Mouse (Mus musculus): ENCODE data around the gene Gm19345.

DNA sequence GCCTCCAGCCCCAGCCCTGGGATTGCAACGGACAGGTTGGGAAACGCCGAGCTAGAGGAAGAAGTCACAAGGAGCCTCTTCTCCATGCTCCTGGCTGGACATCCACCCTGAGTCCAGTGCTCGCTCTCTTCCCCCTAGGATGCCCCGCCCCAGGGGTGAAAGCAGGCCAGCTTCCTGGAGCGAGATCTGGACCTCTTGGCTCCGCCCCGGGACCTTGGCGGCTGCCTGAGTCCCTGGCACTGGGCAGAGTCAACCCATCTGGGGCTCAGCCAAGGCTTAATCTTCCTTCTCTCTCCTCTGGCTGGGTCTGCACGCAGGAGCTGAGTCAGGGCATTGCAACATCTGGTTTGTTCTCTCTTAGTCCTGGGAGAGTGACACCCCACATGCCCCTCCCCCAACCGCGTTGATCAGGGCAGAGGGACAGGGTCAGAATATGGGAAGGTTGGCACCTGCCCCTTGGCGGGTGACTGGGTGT, 21.1 kb upstream of the Gm19345 start:
- TF ChIP-seq CTCF (IDR thresholded peaks at IDR 0.05; ENCODE audit: control insufficient read depth, insufficient read depth, insufficient read length) (no peak), MAX (IDR thresholded peaks at IDR 0.05) (no peak), FOSL1 (IDR thresholded peaks at IDR 0.05; ENCODE audit: insufficient read depth, low read length, poor library complexity, severe bottlenecking) (no peak), USF1 (IDR thresholded peaks at IDR 0.05; ENCODE audit: low read depth) (no peak), CEBPB (IDR thresholded peaks at IDR 0.05; ENCODE audit: low read depth) (peak; percentile 92), MYOD1 (IDR thresholded peaks at IDR 0.05; ENCODE audit: control insufficient read depth, insufficient read length, low read depth) (peak; percentile 21), MYOG (IDR thresholded peaks at IDR 0.05; ENCODE audit: control insufficient read depth, extremely low read depth, insufficient read length) (no peak)
